Mouse (Mus musculus): Measurements from ENCODE around the gene Hsd3b4. TPM values are rescaled to one million over a fixed set of nuclear protein-coding genes. Genes with fewer than 3 reads are reported as not detected.
"Not testable (repeated sequence)": the region's sequence is repeated elsewhere in the genome, so short reads cannot be mapped to it uniquely, and the experiment has no call there.

Gene Hsd3b4
- not detected in 2 replicates for polyA plus RNA-seq (2016; fragmentation: Nextera tagmentation; extraction: Ambion mirVana)

DNA sequence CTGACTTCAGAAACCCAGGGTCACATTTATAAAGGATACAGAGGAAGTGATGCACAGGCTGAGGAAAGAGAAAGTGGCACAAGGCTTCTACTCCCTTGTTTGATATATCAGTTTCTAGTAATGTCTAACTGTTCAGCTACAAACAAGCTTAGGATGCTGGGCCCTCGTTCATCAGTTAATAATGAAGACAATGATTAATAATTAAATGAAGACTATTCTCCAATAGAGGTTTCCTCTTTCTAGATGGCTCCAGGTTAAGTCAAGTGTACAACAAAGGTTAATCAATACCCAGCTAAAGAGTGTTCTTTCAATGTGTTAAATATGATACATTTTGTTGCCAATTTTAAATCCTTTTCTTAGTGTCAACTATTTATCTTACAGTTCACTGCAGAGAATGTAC is at the start of gene Hsd3b4:
Gene Hsd3b4 (minus strand): TSS at position 101 of the 400 bp plus-strand sequence.
- H3K9me3 ChIP-seq; H3K27me3 ChIP-seq; H3K4me1 ChIP-seq; H3K4me2 ChIP-seq (replicated peaks); H3K36me3 ChIP-seq; H3K27ac ChIP-seq (replicated peaks); ATAC-seq (ENCODE audit: low FRiP score, low read depth); H3K9ac ChIP-seq (replicated peaks); H3K4me3 ChIP-seq: not testable (repeated sequence)
- WGBS, result no CpG with 5 or more reads among the region's 1 CpGs

DNA sequence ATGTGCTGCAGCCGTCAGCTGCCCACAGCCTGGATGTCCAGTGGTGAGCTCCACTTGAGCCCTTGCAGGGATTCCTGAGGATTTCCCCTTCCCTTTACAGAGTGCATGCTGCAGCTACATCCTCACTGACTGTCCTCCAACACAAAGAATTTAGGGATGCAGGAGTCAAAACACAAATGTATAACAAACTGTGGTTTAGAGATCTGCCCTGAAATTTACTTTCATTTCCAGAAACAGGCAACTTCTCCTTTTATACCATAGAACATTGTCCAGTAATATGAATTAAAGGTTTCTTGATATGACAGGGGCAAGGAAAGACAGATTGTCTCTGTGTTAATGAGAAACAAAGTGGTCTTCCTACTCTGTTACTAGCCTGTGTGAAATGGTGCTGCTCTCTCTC is 40.5 kb upstream of the Hsd3b4 start:
- H3K27me3 ChIP-seq; ATAC-seq (ENCODE audit: low FRiP score, low read depth); H3K36me3 ChIP-seq; H3K9me3 ChIP-seq; H3K4me2 ChIP-seq (replicated peaks); H3K4me3 ChIP-seq; H3K27ac ChIP-seq (replicated peaks); H3K4me1 ChIP-seq; H3K9ac ChIP-seq (replicated peaks): not testable (repeated sequence)
- WGBS, result no CpG with 5 or more reads among the region's 1 CpGs

DNA sequence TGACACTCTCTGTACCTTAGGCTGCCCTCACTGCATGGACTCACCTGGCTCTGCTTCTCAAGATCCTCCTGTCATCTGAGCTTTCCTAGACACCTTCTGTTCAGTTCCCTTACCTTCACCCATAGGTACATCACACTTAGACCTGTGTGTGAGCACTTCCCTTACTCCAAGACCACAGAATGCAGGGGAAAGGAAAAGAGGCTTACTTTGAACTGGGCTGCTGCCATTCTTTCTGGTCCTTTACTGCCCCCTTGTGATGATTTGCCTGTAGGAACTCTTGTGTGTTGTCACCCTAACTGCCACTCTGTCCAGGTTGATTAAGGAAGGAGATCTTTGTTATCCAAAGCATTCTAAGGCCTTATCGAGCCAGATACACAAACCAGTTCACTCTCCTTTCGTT is 39.9 kb upstream of the Hsd3b4 start:
- WGBS, result no CpG with 5 or more reads among the region's 2 CpGs
- H3K4me3 ChIP-seq; H3K4me1 ChIP-seq; H3K9me3 ChIP-seq; H3K27me3 ChIP-seq; H3K4me2 ChIP-seq (replicated peaks); H3K27ac ChIP-seq (replicated peaks); H3K9ac ChIP-seq (replicated peaks); H3K36me3 ChIP-seq: not testable (repeated sequence)
- ATAC-seq (ENCODE audit: low FRiP score, low read depth), result 0 out of 2 replicates have a peak, but pooled peaks have one; percentile 34

DNA sequence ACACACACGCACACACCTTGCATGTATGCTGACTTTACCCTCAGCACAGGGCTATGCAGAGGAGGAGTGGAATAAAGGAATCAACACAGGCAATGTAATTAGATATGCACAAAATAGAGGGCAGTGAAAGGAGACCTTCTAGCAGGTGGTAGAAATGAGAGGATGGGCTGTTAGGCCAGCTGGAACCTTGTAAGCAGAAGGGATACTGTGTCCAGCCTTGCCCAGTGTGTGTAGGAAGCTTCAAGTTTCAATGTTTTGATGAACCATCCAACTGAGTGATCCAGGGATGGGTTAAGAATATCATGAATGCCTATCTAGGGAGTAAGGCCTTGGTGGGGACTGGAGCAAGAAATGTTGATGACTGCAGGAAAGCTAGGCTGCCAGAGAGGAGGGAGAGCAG is 38.2 kb upstream of the Hsd3b4 start:
- H3K4me2 ChIP-seq (replicated peaks); H3K9me3 ChIP-seq; H3K4me3 ChIP-seq; H3K27me3 ChIP-seq; H3K9ac ChIP-seq (replicated peaks); H3K27ac ChIP-seq (replicated peaks); ATAC-seq (ENCODE audit: low FRiP score, low read depth); H3K4me1 ChIP-seq; H3K36me3 ChIP-seq: not testable (repeated sequence)
- WGBS, result no CpG with 5 or more reads among the region's 1 CpGs

DNA sequence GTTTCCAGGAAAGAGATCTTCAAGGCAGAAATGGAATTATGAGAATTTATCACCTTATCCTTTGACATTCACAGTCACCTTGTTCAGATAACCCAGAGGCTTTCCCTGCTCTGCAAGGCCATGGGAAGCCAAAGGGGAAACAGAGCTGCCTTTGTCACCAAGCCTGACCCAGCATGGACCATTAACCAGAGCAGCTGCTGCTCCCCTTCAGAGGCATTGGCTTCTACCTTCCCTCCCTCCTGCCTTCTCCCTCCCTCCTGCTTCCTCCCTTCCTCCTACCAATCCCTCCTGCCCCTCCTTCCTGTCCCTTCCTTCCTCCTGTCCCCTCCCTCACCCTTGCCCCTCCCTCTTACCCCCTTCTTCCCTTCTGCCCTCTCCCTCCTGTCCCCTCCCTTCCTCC is 37.3 kb upstream of the Hsd3b4 start:
- not testable (repeated sequence) for H3K27ac ChIP-seq (replicated peaks); H3K4me1 ChIP-seq; ATAC-seq (ENCODE audit: low FRiP score, low read depth); H3K4me2 ChIP-seq (replicated peaks); H3K9me3 ChIP-seq; H3K9ac ChIP-seq (replicated peaks); H3K27me3 ChIP-seq; H3K4me3 ChIP-seq; H3K36me3 ChIP-seq

DNA sequence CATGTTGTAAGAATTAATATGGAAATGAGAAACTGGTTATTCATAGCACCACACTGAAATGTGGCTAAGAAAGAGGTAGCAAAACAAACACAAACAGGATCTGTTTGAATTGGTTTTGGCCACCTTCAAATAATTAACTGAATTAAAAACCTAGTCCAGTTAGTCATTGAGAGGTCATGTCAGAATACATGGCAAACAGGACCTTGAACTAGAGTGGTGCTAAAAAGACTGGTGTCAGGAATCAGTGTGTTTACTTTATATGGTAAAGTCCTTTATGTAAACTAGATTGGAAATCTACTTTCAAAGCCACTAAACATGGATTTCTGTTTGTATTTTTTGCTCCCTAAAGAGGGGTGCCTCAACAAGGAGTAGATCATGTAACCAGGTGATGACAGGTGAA is 14.7 kb upstream of the Hsd3b4 start:
- not testable (repeated sequence) for ATAC-seq (ENCODE audit: low FRiP score, low read depth); H3K27me3 ChIP-seq; H3K4me3 ChIP-seq; H3K9ac ChIP-seq (replicated peaks); H3K36me3 ChIP-seq; H3K9me3 ChIP-seq; H3K4me1 ChIP-seq; H3K27ac ChIP-seq (replicated peaks); H3K4me2 ChIP-seq (replicated peaks)

DNA sequence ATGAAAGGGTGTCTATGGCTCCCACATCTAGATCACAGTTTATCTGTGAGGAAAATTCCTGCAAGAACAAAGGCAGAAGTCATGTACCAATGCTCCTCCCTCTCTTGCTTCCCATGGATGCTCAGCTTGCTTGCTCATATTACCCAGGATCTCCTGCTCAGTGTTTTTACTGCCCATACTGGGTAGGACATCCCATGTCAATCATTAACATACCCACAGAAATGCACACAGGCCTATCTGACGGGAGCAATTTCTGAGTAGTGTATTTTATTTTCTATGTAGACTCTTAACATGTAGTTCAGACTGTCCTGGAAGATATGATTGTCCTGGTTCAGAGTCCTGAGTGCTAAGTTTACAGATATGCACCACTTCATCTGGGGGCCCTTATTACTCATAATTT is 14.2 kb upstream of the Hsd3b4 start:
- H3K4me3 ChIP-seq; H3K9ac ChIP-seq (replicated peaks); H3K36me3 ChIP-seq; H3K4me1 ChIP-seq; H3K4me2 ChIP-seq (replicated peaks); H3K9me3 ChIP-seq; ATAC-seq (ENCODE audit: low FRiP score, low read depth); H3K27ac ChIP-seq (replicated peaks); H3K27me3 ChIP-seq: not testable (repeated sequence)
- WGBS, result no CpG with 5 or more reads among the region's 1 CpGs

DNA sequence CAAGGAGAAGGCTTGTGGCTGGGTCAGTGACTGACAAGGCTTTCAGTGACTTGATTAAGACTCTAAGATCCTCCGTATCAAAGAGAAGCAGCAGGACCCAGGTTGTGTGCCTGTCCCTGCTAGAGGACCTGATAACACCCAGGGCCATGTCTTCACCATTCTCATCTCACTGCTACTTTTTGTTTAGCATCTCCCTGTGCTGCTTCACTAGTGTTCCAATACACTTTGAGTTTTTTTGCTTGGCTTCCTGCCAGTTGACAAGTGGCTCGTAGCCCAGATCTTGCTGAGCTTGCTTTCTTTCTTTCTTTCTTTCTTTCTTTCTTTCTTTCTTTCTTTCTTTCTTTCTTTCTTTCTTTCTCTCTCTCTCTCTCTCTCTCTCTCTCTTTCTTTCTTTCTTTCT is 12.5 kb upstream of the Hsd3b4 start:
- not testable (repeated sequence) for H3K9me3 ChIP-seq; H3K4me1 ChIP-seq; H3K4me3 ChIP-seq; H3K27ac ChIP-seq (replicated peaks); ATAC-seq (ENCODE audit: low FRiP score, low read depth); H3K27me3 ChIP-seq; H3K9ac ChIP-seq (replicated peaks); H3K36me3 ChIP-seq; H3K4me2 ChIP-seq (replicated peaks)
- 71% methylated on average over 1 of the region's 2 CpGs for WGBS

DNA sequence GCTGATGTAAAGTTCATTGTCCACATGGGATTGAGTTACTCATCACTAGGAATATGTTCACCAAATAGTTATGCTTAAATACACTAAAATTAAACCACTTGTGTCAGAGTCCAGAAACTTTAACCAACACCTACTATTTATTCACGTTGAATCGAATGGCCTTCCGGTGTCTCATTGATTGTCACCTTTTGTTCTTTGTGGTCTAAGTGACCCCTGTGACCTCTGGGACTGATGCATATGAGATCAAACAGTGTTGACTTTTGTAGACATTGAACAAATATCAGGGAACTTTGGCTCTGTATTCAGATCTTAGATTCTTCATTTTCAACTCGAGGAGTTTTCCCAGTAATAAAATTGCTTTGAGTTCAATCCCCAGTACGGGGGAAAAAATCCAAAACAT is 3.1 kb downstream of the Hsd3b4 start:
- H3K27ac ChIP-seq (replicated peaks); H3K4me1 ChIP-seq; H3K36me3 ChIP-seq; H3K4me2 ChIP-seq (replicated peaks); ATAC-seq (ENCODE audit: low FRiP score, low read depth); H3K4me3 ChIP-seq; H3K9ac ChIP-seq (replicated peaks); H3K9me3 ChIP-seq; H3K27me3 ChIP-seq: not testable (repeated sequence)
- no CpG with 5 or more reads among the region's 5 CpGs for WGBS

DNA sequence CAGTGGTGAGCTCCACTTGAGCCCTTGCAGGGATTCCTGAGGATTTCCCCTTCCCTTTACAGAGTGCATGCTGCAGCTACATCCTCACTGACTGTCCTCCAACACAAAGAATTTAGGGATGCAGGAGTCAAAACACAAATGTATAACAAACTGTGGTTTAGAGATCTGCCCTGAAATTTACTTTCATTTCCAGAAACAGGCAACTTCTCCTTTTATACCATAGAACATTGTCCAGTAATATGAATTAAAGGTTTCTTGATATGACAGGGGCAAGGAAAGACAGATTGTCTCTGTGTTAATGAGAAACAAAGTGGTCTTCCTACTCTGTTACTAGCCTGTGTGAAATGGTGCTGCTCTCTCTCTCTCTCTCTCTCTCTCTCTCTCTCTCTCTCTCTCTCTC is 12.9 kb downstream of the Hsd3b4 start:
- not testable (repeated sequence) for H3K4me1 ChIP-seq; H3K27ac ChIP-seq (replicated peaks); H3K9me3 ChIP-seq; H3K9ac ChIP-seq (replicated peaks); ATAC-seq (ENCODE audit: low FRiP score, low read depth); H3K4me3 ChIP-seq; H3K36me3 ChIP-seq; H3K4me2 ChIP-seq (replicated peaks); H3K27me3 ChIP-seq

DNA sequence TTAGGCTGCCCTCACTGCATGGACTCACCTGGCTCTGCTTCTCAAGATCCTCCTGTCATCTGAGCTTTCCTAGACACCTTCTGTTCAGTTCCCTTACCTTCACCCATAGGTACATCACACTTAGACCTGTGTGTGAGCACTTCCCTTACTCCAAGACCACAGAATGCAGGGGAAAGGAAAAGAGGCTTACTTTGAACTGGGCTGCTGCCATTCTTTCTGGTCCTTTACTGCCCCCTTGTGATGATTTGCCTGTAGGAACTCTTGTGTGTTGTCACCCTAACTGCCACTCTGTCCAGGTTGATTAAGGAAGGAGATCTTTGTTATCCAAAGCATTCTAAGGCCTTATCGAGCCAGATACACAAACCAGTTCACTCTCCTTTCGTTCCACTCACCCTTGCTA is 13.6 kb downstream of the Hsd3b4 start:
- 0 out of 2 replicates have a peak, but pooled peaks have one; percentile 30 for ATAC-seq (ENCODE audit: low FRiP score, low read depth)
- H3K9ac ChIP-seq (replicated peaks); H3K4me1 ChIP-seq; H3K4me3 ChIP-seq; H3K36me3 ChIP-seq; H3K27me3 ChIP-seq; H3K4me2 ChIP-seq (replicated peaks); H3K27ac ChIP-seq (replicated peaks); H3K9me3 ChIP-seq: not testable (repeated sequence)
- no CpG with 5 or more reads among the region's 2 CpGs for WGBS

DNA sequence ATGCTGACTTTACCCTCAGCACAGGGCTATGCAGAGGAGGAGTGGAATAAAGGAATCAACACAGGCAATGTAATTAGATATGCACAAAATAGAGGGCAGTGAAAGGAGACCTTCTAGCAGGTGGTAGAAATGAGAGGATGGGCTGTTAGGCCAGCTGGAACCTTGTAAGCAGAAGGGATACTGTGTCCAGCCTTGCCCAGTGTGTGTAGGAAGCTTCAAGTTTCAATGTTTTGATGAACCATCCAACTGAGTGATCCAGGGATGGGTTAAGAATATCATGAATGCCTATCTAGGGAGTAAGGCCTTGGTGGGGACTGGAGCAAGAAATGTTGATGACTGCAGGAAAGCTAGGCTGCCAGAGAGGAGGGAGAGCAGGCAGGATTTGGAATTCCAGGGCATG is 15.3 kb downstream of the Hsd3b4 start:
- not testable (repeated sequence) for H3K36me3 ChIP-seq; H3K27ac ChIP-seq (replicated peaks); H3K4me1 ChIP-seq; H3K4me2 ChIP-seq (replicated peaks); H3K27me3 ChIP-seq; H3K4me3 ChIP-seq; H3K9ac ChIP-seq (replicated peaks); H3K9me3 ChIP-seq; ATAC-seq (ENCODE audit: low FRiP score, low read depth)

DNA sequence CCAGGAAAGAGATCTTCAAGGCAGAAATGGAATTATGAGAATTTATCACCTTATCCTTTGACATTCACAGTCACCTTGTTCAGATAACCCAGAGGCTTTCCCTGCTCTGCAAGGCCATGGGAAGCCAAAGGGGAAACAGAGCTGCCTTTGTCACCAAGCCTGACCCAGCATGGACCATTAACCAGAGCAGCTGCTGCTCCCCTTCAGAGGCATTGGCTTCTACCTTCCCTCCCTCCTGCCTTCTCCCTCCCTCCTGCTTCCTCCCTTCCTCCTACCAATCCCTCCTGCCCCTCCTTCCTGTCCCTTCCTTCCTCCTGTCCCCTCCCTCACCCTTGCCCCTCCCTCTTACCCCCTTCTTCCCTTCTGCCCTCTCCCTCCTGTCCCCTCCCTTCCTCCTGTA is 16.1 kb downstream of the Hsd3b4 start:
- not testable (repeated sequence) for H3K27ac ChIP-seq (replicated peaks)
- 0 out of 2 replicates have a peak, but pooled peaks have one; percentile 19 for ATAC-seq (ENCODE audit: low FRiP score, low read depth)

DNA sequence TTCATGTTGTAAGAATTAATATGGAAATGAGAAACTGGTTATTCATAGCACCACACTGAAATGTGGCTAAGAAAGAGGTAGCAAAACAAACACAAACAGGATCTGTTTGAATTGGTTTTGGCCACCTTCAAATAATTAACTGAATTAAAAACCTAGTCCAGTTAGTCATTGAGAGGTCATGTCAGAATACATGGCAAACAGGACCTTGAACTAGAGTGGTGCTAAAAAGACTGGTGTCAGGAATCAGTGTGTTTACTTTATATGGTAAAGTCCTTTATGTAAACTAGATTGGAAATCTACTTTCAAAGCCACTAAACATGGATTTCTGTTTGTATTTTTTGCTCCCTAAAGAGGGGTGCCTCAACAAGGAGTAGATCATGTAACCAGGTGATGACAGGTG is 38.8 kb downstream of the Hsd3b4 start:
- not testable (repeated sequence) for ATAC-seq (ENCODE audit: low FRiP score, low read depth); H3K4me2 ChIP-seq (replicated peaks); H3K9ac ChIP-seq (replicated peaks); H3K27me3 ChIP-seq; H3K27ac ChIP-seq (replicated peaks); H3K9me3 ChIP-seq; H3K36me3 ChIP-seq; H3K4me3 ChIP-seq; H3K4me1 ChIP-seq

More for the DNA sequence above, 16.1 kb downstream of the Hsd3b4 start:
- not testable (repeated sequence) for H3K9me3 ChIP-seq; H3K27me3 ChIP-seq; H3K4me3 ChIP-seq; H3K36me3 ChIP-seq; H3K9ac ChIP-seq (replicated peaks); H3K4me1 ChIP-seq; H3K4me2 ChIP-seq (replicated peaks)
